Mouse (Mus musculus) CD4-positive, CD25-positive, alpha-beta regulatory T cell, adult 9 weeks (primary cell): ENCODE data around the gene Cyp3a25. TPM values are rescaled to one million over a fixed set of nuclear protein-coding genes. Genes with fewer than 3 reads are reported as not detected.

ENCODE experiments used
- polyA plus RNA-seq: library from polyadenylated mRNA; unstranded; fragments of 100-300 nt; shearing (Covaris generic); gene quantifications from one replicate; pipeline ENCODE4 v1.2.1, GENCODE M21; 2017

The Cyp3a25 gene
- not detected for polyA plus RNA-seq

GRCm38 (mm10) chr5:146009509-146009908, at the start of gene Cyp3a25:
Gene Cyp3a25 (minus strand): TSS chr5:146009618.

Other genes starting within 250 kb of the Cyp3a25 start
- gene Cyp3a44, start 203.7 kb downstream of the Cyp3a25 start, polyA plus RNA-seq, result not detected
- gene Cyp3a11, start 129.7 kb downstream of the Cyp3a25 start, polyA plus RNA-seq, result not detected
- not detected for gene Cyp3a59, start 69.6 kb upstream of the Cyp3a25 start, polyA plus RNA-seq
- gene Gm5565, start 150.9 kb upstream of the Cyp3a25 start, polyA plus RNA-seq, result not detected
- gene Gm6309, start 161.1 kb upstream of the Cyp3a25 start, polyA plus RNA-seq, result not detected
- 0.47 TPM for gene 1700001J03Rik, start 175.7 kb upstream of the Cyp3a25 start, polyA plus RNA-seq
- gene Rnf6, start 211.9 kb upstream of the Cyp3a25 start, polyA plus RNA-seq, result 90.8 TPM
- gene Cdk8, start 221.6 kb upstream of the Cyp3a25 start, polyA plus RNA-seq, result 6.7 TPM